Comparison of ENCODE assay signal across 16 mouse cellular contexts in the genomic region with DNA sequence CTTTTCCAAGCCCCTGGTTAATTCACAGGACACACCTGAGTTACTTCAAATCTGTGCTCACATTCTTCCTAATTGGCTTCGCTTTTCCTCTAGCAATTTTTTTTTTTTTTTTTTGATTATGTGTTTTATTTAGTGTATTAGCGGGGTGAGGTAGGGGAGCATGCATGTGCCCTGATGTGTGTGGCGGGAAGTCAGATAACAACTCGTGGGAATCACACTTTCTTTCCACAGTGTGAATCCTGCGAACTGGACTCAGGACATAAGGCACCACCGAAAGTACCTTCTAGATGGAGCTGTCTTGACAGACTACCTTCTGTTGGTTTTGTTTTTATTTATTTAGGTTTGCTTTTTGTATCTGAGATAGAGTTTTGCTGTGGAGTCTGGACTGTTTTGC. TPM values are rescaled to one million over a fixed set of nuclear protein-coding genes. Genes with fewer than 3 reads are reported as not detected.
DNase-seq lines count a peak whose midpoint lies in the region; ATAC-seq and TF ChIP-seq lines count a peak whose summit lies in the region.
"Had no signal": no experiment of that assay in that cellular context is flagged by ENCODE, and none has a peak within 500 bp of the region (broad histone marks: within the 10 kb centered on the region; RNA-seq: fewer than 3 reads in every experiment).

No protein-coding gene starts in this region.

- no peak for DNase-seq in hindbrain, embryonic 11.5 days (ENCODE audit: low spot score)
- no peak for DNase-seq in hindbrain, embryonic 10.5 days (ENCODE audit: low spot score)
- DNase-seq in midbrain, postnatal 0 days (ENCODE audit: low spot score) = no peak
- DNase-seq in frontal cortex, postnatal 14 days (ENCODE audit: low spot score in 2 of 2) = no peak
- no peak for DNase-seq in MN1 (ENCODE audit: low spot score)
- no peak for DNase-seq in left cerebral cortex, postnatal 14 days (ENCODE audit: low spot score in 2 of 2)

- peak; percentile 28; the same call in 1 of the 2 replicates for ATAC-seq in hindbrain, embryonic 11.5 days (ENCODE audit: low FRiP score)
- peak; percentile 54; the same call in 1 of the 2 replicates for ATAC-seq in forebrain, embryonic 13.5 days
- ATAC-seq in hindbrain, embryonic 15.5 days (ENCODE audit: low FRiP score, low read depth) = peak; percentile 59
- ATAC-seq in midbrain, postnatal 0 days (ENCODE audit: low FRiP score) = peak; percentile 33; the same call in 1 of the 2 replicates

- no peak for TF ChIP-seq CTCF in midbrain, postnatal 0 days (IDR thresholded peaks at IDR 0.05)

- H3K9me3 ChIP-seq in hindbrain, embryonic 11.5 days (ENCODE audit: control insufficient read depth, low read length) = no peaks in the 10 kb centered on the region
- H3K9me3 ChIP-seq in hindbrain, embryonic 10.5 days = no peaks in the 10 kb centered on the region
- H3K9me3 ChIP-seq in forebrain, embryonic 13.5 days (replicated peaks) = no peaks in the 10 kb centered on the region
- no peaks in the 10 kb centered on the region for H3K9me3 ChIP-seq in hindbrain, embryonic 15.5 days
- H3K9me3 ChIP-seq in midbrain, postnatal 0 days (ENCODE audit: low read length) = no peaks in the 10 kb centered on the region
- H3K9me3 ChIP-seq: limb, embryonic 13.5 days had no signal

- H3K27ac ChIP-seq in hindbrain, embryonic 11.5 days (ENCODE audit: low read depth, low read length) = no peak overlapping the region
- no peak overlapping the region for H3K27ac ChIP-seq in hindbrain, embryonic 10.5 days
- H3K27ac ChIP-seq in forebrain, embryonic 13.5 days = no peak overlapping the region
- peak overlapping the region; percentile 68 for H3K27ac ChIP-seq in hindbrain, embryonic 15.5 days (replicated peaks)
- H3K27ac ChIP-seq in midbrain, postnatal 0 days (ENCODE audit: low read depth, low read length) = no peak overlapping the region
- H3K27ac ChIP-seq: limb, embryonic 13.5 days; macrophage had no signal

- no peak overlapping the region for H3K4me2 ChIP-seq in hindbrain, embryonic 11.5 days (replicated peaks; ENCODE audit: low read depth, low read length)
- peak overlapping the region; percentile 26 for H3K4me2 ChIP-seq in forebrain, embryonic 13.5 days
- peak overlapping the region; percentile 49 for H3K4me2 ChIP-seq in hindbrain, embryonic 15.5 days
- H3K4me2 ChIP-seq in midbrain, postnatal 0 days (ENCODE audit: low read depth, low read length, poor library complexity, severe bottlenecking) = peak overlapping the region; percentile 13; the same call in 1 of the 2 replicates
- H3K4me2 ChIP-seq: heart, embryonic 11.5 days; limb, embryonic 13.5 days had no signal

- H3K36me3 ChIP-seq in hindbrain, embryonic 11.5 days (ENCODE audit: control insufficient read depth, insufficient read depth, low read length) = no peaks in the 10 kb centered on the region
- no peaks in the 10 kb centered on the region for H3K36me3 ChIP-seq in hindbrain, embryonic 10.5 days
- no peaks in the 10 kb centered on the region for H3K36me3 ChIP-seq in forebrain, embryonic 13.5 days (ENCODE audit: poor library complexity, severe bottlenecking)
- H3K36me3 ChIP-seq in hindbrain, embryonic 15.5 days = no peaks in the 10 kb centered on the region
- no peaks in the 10 kb centered on the region for H3K36me3 ChIP-seq in midbrain, postnatal 0 days (ENCODE audit: insufficient read depth, low read length)
- H3K36me3 ChIP-seq: limb, embryonic 13.5 days had no signal

- H3K9ac ChIP-seq in hindbrain, embryonic 11.5 days (ENCODE audit: low read depth, low read length) = no peak overlapping the region
- H3K9ac ChIP-seq in forebrain, embryonic 13.5 days = no peak overlapping the region
- peak overlapping the region; percentile 12; the same call in 1 of the 2 replicates for H3K9ac ChIP-seq in hindbrain, embryonic 15.5 days
- H3K9ac ChIP-seq in midbrain, postnatal 0 days (replicated peaks; ENCODE audit: low read length, poor library complexity, severe bottlenecking) = no peak overlapping the region
- H3K9ac ChIP-seq: limb, embryonic 13.5 days; liver, postnatal 0 days had no signal

- 78% methylated on average over 6 of the region's 6 CpGs for WGBS in hindbrain, embryonic 11.5 days
- WGBS in hindbrain, embryonic 10.5 days = 71% methylated on average over 6 of the region's 6 CpGs
- WGBS in forebrain, embryonic 13.5 days = 76% methylated on average over 6 of the region's 6 CpGs
- WGBS in hindbrain, embryonic 15.5 days = 71% methylated on average over 6 of the region's 6 CpGs
- 71% methylated on average over 6 of the region's 6 CpGs for WGBS in midbrain, postnatal 0 days

- intact Hi-C loops in left cerebral cortex, postnatal 14 days (cut with DNase I) = loop anchor here (5.0 kb wide), 2 partner anchors 85 to 250 kb away; no protein-coding TSS in a partner anchor

- no peak overlapping the region; the same call in 1 of the 2 replicates for H3K4me3 ChIP-seq in hindbrain, embryonic 11.5 days (ENCODE audit: low read depth, low read length)
- H3K4me3 ChIP-seq in hindbrain, embryonic 10.5 days = no peak overlapping the region
- H3K4me3 ChIP-seq in forebrain, embryonic 13.5 days = no peak overlapping the region
- peak overlapping the region; percentile 24 for H3K4me3 ChIP-seq in hindbrain, embryonic 15.5 days
- no peak overlapping the region for H3K4me3 ChIP-seq in midbrain, postnatal 0 days (ENCODE audit: low read depth, low read length)
- H3K4me3 ChIP-seq: left cerebral cortex, adult 2 months; limb, embryonic 13.5 days had no signal

- no peaks in the 10 kb centered on the region for H3K4me1 ChIP-seq in hindbrain, embryonic 11.5 days (replicated peaks; ENCODE audit: control insufficient read depth, insufficient read depth, low read length)
- H3K4me1 ChIP-seq in hindbrain, embryonic 10.5 days (replicated peaks) = peaks cover 14% of the 10 kb centered on the region
- no peaks in the 10 kb centered on the region for H3K4me1 ChIP-seq in forebrain, embryonic 13.5 days
- H3K4me1 ChIP-seq in hindbrain, embryonic 15.5 days (replicated peaks) = 0 out of 2 replicates have a peak, but pooled peaks cover 3% of the 10 kb centered on the region
- H3K4me1 ChIP-seq in midbrain, postnatal 0 days (ENCODE audit: insufficient read depth, low read length) = no peaks in the 10 kb centered on the region
- H3K4me1 ChIP-seq: limb, embryonic 13.5 days had no signal

- no peaks in the 10 kb centered on the region for H3K27me3 ChIP-seq in hindbrain, embryonic 11.5 days (ENCODE audit: control insufficient read depth, insufficient read depth, low read length)
- no peaks in the 10 kb centered on the region for H3K27me3 ChIP-seq in hindbrain, embryonic 10.5 days (ENCODE audit: insufficient read depth, poor library complexity, severe bottlenecking)
- peaks cover 2% of the 10 kb centered on the region; the same call in 1 of the 2 replicates for H3K27me3 ChIP-seq in forebrain, embryonic 13.5 days
- no peaks in the 10 kb centered on the region for H3K27me3 ChIP-seq in hindbrain, embryonic 15.5 days
- H3K27me3 ChIP-seq in midbrain, postnatal 0 days (ENCODE audit: insufficient read depth, low read length) = no peaks in the 10 kb centered on the region
- H3K27me3 ChIP-seq: limb, embryonic 13.5 days had no signal

RNA-seq across cellular contexts. Expression of a gene that starts 9.8 kb away (rescaled TPM):
- 14.3 and 15.2 TPM in 2 replicates for polyA plus RNA-seq in hindbrain, embryonic 11.5 days (2014; fragmentation: Nextera tagmentation; extraction: Ambion mirVana)
- 5.0 and 15.2 TPM in 2 replicates for polyA plus RNA-seq in hindbrain, embryonic 10.5 days (2016; fragmentation: Nextera tagmentation; extraction: Ambion mirVana)
- polyA plus RNA-seq in forebrain, embryonic 13.5 days (2015; fragmentation: Nextera tagmentation; extraction: Ambion mirVana) = 64.0 and 86.3 TPM in 2 replicates
- polyA plus RNA-seq in hindbrain, embryonic 15.5 days (2015; fragmentation: Nextera tagmentation; extraction: Ambion mirVana) = 99.6 and 117 TPM in 2 replicates
- 84.7 and 147 TPM in 2 replicates for total RNA-seq in midbrain, postnatal 0 days (2014; rRNA removed)
- 184 and 194 TPM in 2 replicates for polyA plus RNA-seq in midbrain, postnatal 0 days (2015; fragmentation: Nextera tagmentation; extraction: Ambion mirVana)
- total RNA-seq in left cerebral cortex, postnatal 14 days (2021) = 100 to 1,000 TPM; 241 to 259 TPM
- polyA plus RNA-seq: macrophage had no signal

RNA-seq across cellular contexts. Expression of a gene that starts 24.9 kb away (rescaled TPM):
- polyA plus RNA-seq in hindbrain, embryonic 11.5 days (2014; fragmentation: Nextera tagmentation; extraction: Ambion mirVana) = 1.2 and 1.3 TPM in 2 replicates
- 2.5 and 2.9 TPM in 2 replicates for polyA plus RNA-seq in hindbrain, embryonic 10.5 days (2016; fragmentation: Nextera tagmentation; extraction: Ambion mirVana)
- 1.4 and 2.0 TPM in 2 replicates for polyA plus RNA-seq in forebrain, embryonic 13.5 days (2015; fragmentation: Nextera tagmentation; extraction: Ambion mirVana)
- polyA plus RNA-seq in hindbrain, embryonic 15.5 days (2015; fragmentation: Nextera tagmentation; extraction: Ambion mirVana) = 2.8 and 3.6 TPM in 2 replicates
- total RNA-seq in midbrain, postnatal 0 days (2014; rRNA removed) = 0.80 and 2.4 TPM in 2 replicates
- 1.3 and 1.7 TPM in 2 replicates for polyA plus RNA-seq in midbrain, postnatal 0 days (2015; fragmentation: Nextera tagmentation; extraction: Ambion mirVana)
- total RNA-seq in left cerebral cortex, postnatal 14 days (2021) = under 1 TPM; 0.31 to 0.34 TPM
- total RNA-seq: gastrocnemius, postnatal 25 days had no signal

RNA-seq across cellular contexts. Expression of a gene that starts 33.1 kb away (rescaled TPM):
- polyA plus RNA-seq in hindbrain, embryonic 11.5 days (2014; fragmentation: Nextera tagmentation; extraction: Ambion mirVana) = 1.8 and 2.5 TPM in 2 replicates
- 2.5 and 3.5 TPM in 2 replicates for polyA plus RNA-seq in hindbrain, embryonic 10.5 days (2016; fragmentation: Nextera tagmentation; extraction: Ambion mirVana)
- polyA plus RNA-seq in forebrain, embryonic 13.5 days (2015; fragmentation: Nextera tagmentation; extraction: Ambion mirVana) = 0.89 and 4.9 TPM in 2 replicates
- 2.1 TPM in 2 replicates for polyA plus RNA-seq in hindbrain, embryonic 15.5 days (2015; fragmentation: Nextera tagmentation; extraction: Ambion mirVana)
- 4.1 TPM in 1 of 2 replicates, not detected in the other for total RNA-seq in midbrain, postnatal 0 days (2014; rRNA removed)
- polyA plus RNA-seq in midbrain, postnatal 0 days (2015; fragmentation: Nextera tagmentation; extraction: Ambion mirVana) = 1.4 and 1.7 TPM in 2 replicates
- under 1 TPM in 1 of 2 experiments, not detected in 1; 0.55 TPM for total RNA-seq in left cerebral cortex, postnatal 14 days (2021)

RNA-seq across cellular contexts. Expression of a gene that starts 41.0 kb away (rescaled TPM):
- polyA plus RNA-seq in hindbrain, embryonic 11.5 days (2014; fragmentation: Nextera tagmentation; extraction: Ambion mirVana) = 18.1 and 27.4 TPM in 2 replicates
- polyA plus RNA-seq in hindbrain, embryonic 10.5 days (2016; fragmentation: Nextera tagmentation; extraction: Ambion mirVana) = 5.7 and 6.2 TPM in 2 replicates
- 3.9 and 5.7 TPM in 2 replicates for polyA plus RNA-seq in forebrain, embryonic 13.5 days (2015; fragmentation: Nextera tagmentation; extraction: Ambion mirVana)
- polyA plus RNA-seq in hindbrain, embryonic 15.5 days (2015; fragmentation: Nextera tagmentation; extraction: Ambion mirVana) = 4.0 and 4.6 TPM in 2 replicates
- 2.9 and 4.2 TPM in 2 replicates for total RNA-seq in midbrain, postnatal 0 days (2014; rRNA removed)
- 3.3 and 4.1 TPM in 2 replicates for polyA plus RNA-seq in midbrain, postnatal 0 days (2015; fragmentation: Nextera tagmentation; extraction: Ambion mirVana)
- total RNA-seq in left cerebral cortex, postnatal 14 days (2021) = 1 to 10 TPM; 2.7 to 4.3 TPM

RNA-seq across cellular contexts. Expression of a gene that starts 46.7 kb away (rescaled TPM):
- polyA plus RNA-seq in hindbrain, embryonic 11.5 days (2014; fragmentation: Nextera tagmentation; extraction: Ambion mirVana) = 0.11 TPM in 1 of 2 replicates, not detected in the other
- not detected in 2 replicates for polyA plus RNA-seq in hindbrain, embryonic 10.5 days (2016; fragmentation: Nextera tagmentation; extraction: Ambion mirVana)
- polyA plus RNA-seq in forebrain, embryonic 13.5 days (2015; fragmentation: Nextera tagmentation; extraction: Ambion mirVana) = 0.09 and 0.13 TPM in 2 replicates
- 1.2 and 1.3 TPM in 2 replicates for polyA plus RNA-seq in hindbrain, embryonic 15.5 days (2015; fragmentation: Nextera tagmentation; extraction: Ambion mirVana)
- total RNA-seq in midbrain, postnatal 0 days (2014; rRNA removed) = 2.4 and 3.6 TPM in 2 replicates
- 1.1 and 1.3 TPM in 2 replicates for polyA plus RNA-seq in midbrain, postnatal 0 days (2015; fragmentation: Nextera tagmentation; extraction: Ambion mirVana)
- total RNA-seq in left cerebral cortex, postnatal 14 days (2021) = under 1 TPM; 0.57 to 0.93 TPM
- total RNA-seq: gastrocnemius, postnatal 25 days; heart, postnatal 36 days had no signal
- polyA plus RNA-seq: embryonic facial prominence, embryonic 14.5 days; heart, embryonic 11.5 days; limb, embryonic 13.5 days; liver, postnatal 0 days; macrophage had no signal
